Mouse (Mus musculus): ENCODE results near the gene Ank2. TPM values are rescaled to one million over a fixed set of nuclear protein-coding genes. Genes with fewer than 3 reads are reported as not detected.
A peak's percentile ranks its signal among the peaks of the same experiment; 100 is the strongest.

Gene Ank2
- polyA plus RNA-seq, 1 experiment = 423 TPM

DNA sequence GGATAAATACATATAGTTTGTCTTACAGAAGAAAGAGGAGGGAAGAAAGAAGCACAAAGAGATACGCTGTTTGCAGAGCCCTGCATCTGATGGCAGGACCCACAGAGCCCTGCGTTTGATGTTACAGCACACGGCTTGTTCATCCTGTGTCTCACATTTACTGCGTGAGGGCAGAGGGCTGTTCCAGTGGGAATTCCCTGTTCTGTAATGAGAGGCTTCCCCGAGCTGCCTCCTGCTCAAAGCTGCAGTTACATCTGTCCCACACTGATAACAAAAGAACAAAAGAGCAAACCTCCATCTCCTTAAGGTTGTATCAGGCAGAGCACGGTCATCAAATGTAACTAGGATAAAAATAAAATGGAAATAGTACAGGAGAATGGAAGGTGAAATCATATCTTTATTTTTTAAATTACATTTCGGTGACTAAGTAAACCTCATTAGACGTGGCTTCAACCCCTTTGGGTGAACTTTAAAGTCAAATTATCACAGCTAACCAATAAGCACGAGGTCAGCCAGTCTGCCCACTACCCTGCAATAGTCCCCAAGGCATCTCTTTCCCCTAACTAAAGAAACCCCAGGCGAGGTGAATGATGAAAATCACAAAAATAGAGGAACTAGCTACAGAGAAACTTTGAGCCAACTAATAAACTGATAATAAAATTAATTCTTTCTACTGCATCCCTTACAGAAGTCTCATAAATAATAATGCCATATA lies 255.1 kb downstream of the Ank2 start:
- 48% methylated on average over 10 of the region's 10 CpGs for WGBS
- no peak for TF ChIP-seq POLR2A (IDR thresholded peaks at IDR 0.05; ENCODE audit: insufficient read depth, low read depth, low read length)
- no peak for TF ChIP-seq CTCF (IDR thresholded peaks at IDR 0.05; ENCODE audit: insufficient read depth, low read depth, low read length)
- H3K4me1 ChIP-seq (ENCODE audit: control insufficient read depth, insufficient read depth, low read length) = peaks cover 2% of the 10 kb centered on the region; the same call in 1 of the 2 replicates
- no peak overlapping the region for H3K4me3 ChIP-seq (ENCODE audit: insufficient read depth, low read depth, low read length)
- H3K27ac ChIP-seq (ENCODE audit: insufficient read depth, low read depth, low read length) = no peak overlapping the region

GRCm38 (mm10) chr3:127242234-127242810 lies 256.8 kb downstream of the Ank2 start:
- Histone ChIP-seq H3K4me1 (ENCODE audit: control insufficient read depth, insufficient read depth, low read length) (peaks cover 2% of the 10 kb centered on the region; the same call in 1 of the 2 replicates), H3K4me3 (ENCODE audit: insufficient read depth, low read depth, low read length) (no peak overlapping the region), H3K27ac (ENCODE audit: insufficient read depth, low read depth, low read length) (no peak overlapping the region)
- WGBS = 92% methylated on average over 11 of the region's 11 CpGs
- TF ChIP-seq POLR2A (IDR thresholded peaks at IDR 0.05; ENCODE audit: insufficient read depth, low read depth, low read length) (no peak), CTCF (IDR thresholded peaks at IDR 0.05; ENCODE audit: insufficient read depth, low read depth, low read length) (no peak)

DNA sequence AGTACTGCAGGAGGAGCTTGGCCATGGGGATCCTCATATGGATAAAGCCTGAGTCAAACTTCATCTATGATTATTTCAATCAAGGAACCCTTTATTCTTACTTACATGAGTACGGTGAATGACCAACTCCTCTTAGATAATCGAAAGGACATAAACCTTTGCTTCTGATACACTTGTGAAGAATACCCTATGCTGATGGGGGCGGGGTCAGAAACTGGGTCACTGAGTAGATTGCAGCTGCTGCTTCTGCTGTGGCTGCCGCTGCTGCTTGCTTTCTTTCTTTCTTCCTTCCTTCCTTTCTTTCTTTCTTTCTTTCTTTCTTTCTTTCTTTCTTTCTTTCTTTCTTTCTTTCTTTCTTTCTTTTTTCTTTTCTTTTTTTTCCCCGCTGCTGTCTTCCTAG lies 263.9 kb downstream of the Ank2 start:
- H3K4me1 ChIP-seq (ENCODE audit: control insufficient read depth, insufficient read depth, low read length) = no peaks in the 10 kb centered on the region
- WGBS = 75% methylated on average over 5 of the region's 5 CpGs
- H3K4me3 ChIP-seq (ENCODE audit: insufficient read depth, low read depth, low read length) = no peak overlapping the region
- no peak overlapping the region for H3K27ac ChIP-seq (ENCODE audit: insufficient read depth, low read depth, low read length)
- TF ChIP-seq POLR2A (IDR thresholded peaks at IDR 0.05; ENCODE audit: insufficient read depth, low read depth, low read length) (no peak), CTCF (IDR thresholded peaks at IDR 0.05; ENCODE audit: insufficient read depth, low read depth, low read length) (no peak)

GRCm38 (mm10) chr3:127225799-127226730 lies 273.1 kb downstream of the Ank2 start:
- TF ChIP-seq POLR2A (IDR thresholded peaks at IDR 0.05; ENCODE audit: insufficient read depth, low read depth, low read length) (no peak), CTCF (IDR thresholded peaks at IDR 0.05; ENCODE audit: insufficient read depth, low read depth, low read length) (no peak)
- WGBS = 3% methylated on average over 26 of the region's 26 CpGs
- peaks cover 10% of the 10 kb centered on the region for H3K4me1 ChIP-seq (ENCODE audit: control insufficient read depth, insufficient read depth, low read length)
- no peak overlapping the region for H3K27ac ChIP-seq (ENCODE audit: insufficient read depth, low read depth, low read length)
- peak overlapping the region; percentile 50 for H3K4me3 ChIP-seq (ENCODE audit: insufficient read depth, low read depth, low read length)

DNA sequence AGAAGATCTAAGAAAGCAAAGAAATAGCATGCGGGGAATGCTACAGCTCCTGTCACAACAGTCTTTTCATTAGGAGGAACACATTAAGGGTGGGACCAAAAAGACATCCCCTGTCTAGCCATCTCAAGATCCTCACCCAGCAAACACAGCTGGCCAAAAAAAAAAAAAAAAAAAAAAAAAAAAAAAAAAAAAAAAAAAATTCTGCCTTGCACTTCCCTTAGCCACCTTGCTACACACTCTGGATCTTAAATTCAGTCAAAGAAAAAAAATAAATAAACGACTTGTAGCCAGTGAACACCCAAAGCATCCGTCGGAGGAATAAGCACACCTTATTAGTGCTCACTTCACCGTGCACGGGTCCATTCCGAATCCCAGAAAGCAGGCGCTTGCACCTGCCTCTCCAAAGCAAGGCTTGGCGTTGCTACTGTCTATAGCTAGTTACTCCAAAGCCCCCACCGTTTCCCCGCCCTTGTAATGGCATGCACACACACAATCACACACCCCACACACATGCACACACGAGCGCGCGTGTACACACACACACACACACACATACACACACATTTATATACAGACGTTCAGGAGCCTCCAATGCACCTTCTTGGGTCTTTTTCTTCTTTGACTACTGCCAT lies 273.9 kb downstream of the Ank2 start:
- peak overlapping the region; percentile 50 for H3K4me3 ChIP-seq (ENCODE audit: insufficient read depth, low read depth, low read length)
- 5% methylated on average over 16 of the region's 16 CpGs for WGBS
- H3K27ac ChIP-seq (ENCODE audit: insufficient read depth, low read depth, low read length) = no peak overlapping the region
- peaks cover 10% of the 10 kb centered on the region for H3K4me1 ChIP-seq (ENCODE audit: control insufficient read depth, insufficient read depth, low read length)
- TF ChIP-seq CTCF (IDR thresholded peaks at IDR 0.05; ENCODE audit: insufficient read depth, low read depth, low read length) = no peak
- TF ChIP-seq POLR2A (IDR thresholded peaks at IDR 0.05; ENCODE audit: insufficient read depth, low read depth, low read length) = no peak

GRCm38 (mm10) chr3:127224315-127225166 lies 274.6 kb downstream of the Ank2 start:
- H3K4me3 ChIP-seq (ENCODE audit: insufficient read depth, low read depth, low read length) = peak overlapping the region; percentile 33
- H3K27ac ChIP-seq (ENCODE audit: insufficient read depth, low read depth, low read length) = no peak overlapping the region
- H3K4me1 ChIP-seq (ENCODE audit: control insufficient read depth, insufficient read depth, low read length) = peaks cover 10% of the 10 kb centered on the region
- WGBS = 38% methylated on average over 13 of the region's 13 CpGs
- TF ChIP-seq POLR2A (IDR thresholded peaks at IDR 0.05; ENCODE audit: insufficient read depth, low read depth, low read length) (no peak), CTCF (IDR thresholded peaks at IDR 0.05; ENCODE audit: insufficient read depth, low read depth, low read length) (no peak)

- peaks cover 10% of the 10 kb centered on the region for H3K4me1 ChIP-seq (ENCODE audit: control insufficient read depth, insufficient read depth, low read length)
- no peak overlapping the region for H3K27ac ChIP-seq (ENCODE audit: insufficient read depth, low read depth, low read length)
- H3K4me3 ChIP-seq (ENCODE audit: insufficient read depth, low read depth, low read length) = no peak overlapping the region
- TF ChIP-seq POLR2A (IDR thresholded peaks at IDR 0.05; ENCODE audit: insufficient read depth, low read depth, low read length) = no peak
- TF ChIP-seq CTCF (IDR thresholded peaks at IDR 0.05; ENCODE audit: insufficient read depth, low read depth, low read length) = no peak
- WGBS = 61% methylated on average over 2 of the region's 2 CpGs
Measured at GRCm38 (mm10) chr3:127222086-127222485, 277.1 kb downstream of the Ank2 start.

GRCm38 (mm10) chr3:127220859-127221258 lies 278.3 kb downstream of the Ank2 start:
- peaks cover 5% of the 10 kb centered on the region; the same call in 1 of the 2 replicates for H3K4me1 ChIP-seq (ENCODE audit: control insufficient read depth, insufficient read depth, low read length)
- 88% methylated on average over 9 of the region's 9 CpGs for WGBS
- H3K4me3 ChIP-seq (ENCODE audit: insufficient read depth, low read depth, low read length) = no peak overlapping the region
- H3K27ac ChIP-seq (ENCODE audit: insufficient read depth, low read depth, low read length) = no peak overlapping the region
- TF ChIP-seq POLR2A (IDR thresholded peaks at IDR 0.05; ENCODE audit: insufficient read depth, low read depth, low read length) (no peak), CTCF (IDR thresholded peaks at IDR 0.05; ENCODE audit: insufficient read depth, low read depth, low read length) (no peak)
